Mouse (Mus musculus) frontal cortex, postnatal 10 days (tissue): ENCODE results near the gene Eif2ak1.

Experiments
- DNase-seq, 2 experiments: peaks; one replicate each; pipeline ENCODE4 v3.0.0; 2022; ENCODE audit warnings: low spot score in 2 of 2, mixed read lengths in 1 of 2

Gene Eif2ak1

GRCm38 (mm10) chr5:143902111-143902510 lies 84.5 kb downstream of the Eif2ak1 start:
- DNase-seq = peak; percentile 33 to 35

- DNase-seq = no peak
Observed at GRCm38 (mm10) chr5:143903813-143904212, 86.2 kb downstream of the Eif2ak1 start.

GRCm38 (mm10) chr5:143906429-143906828 lies 88.8 kb downstream of the Eif2ak1 start:
- no peak for DNase-seq

- DNase-seq = no peak
Observed at GRCm38 (mm10) chr5:143908926-143909325, 91.3 kb downstream of the Eif2ak1 start.

- peak; percentile 96 to 97 for DNase-seq
Observed at GRCm38 (mm10) chr5:143909417-143910400, 92.1 kb downstream of the Eif2ak1 start, which contains the start of the genes Aimp2 and Pms2. Gene Aimp2, minus strand, starts transcription at chr5:143909847. Gene Pms2, plus strand, starts transcription at chr5:143909964.

- DNase-seq = no peak
Observed at GRCm38 (mm10) chr5:143916221-143916620, 98.6 kb downstream of the Eif2ak1 start.

- no peak for DNase-seq
Observed at GRCm38 (mm10) chr5:143917418-143917817, 99.8 kb downstream of the Eif2ak1 start.

- no peak for DNase-seq
Observed at GRCm38 (mm10) chr5:143918120-143918519, 100.5 kb downstream of the Eif2ak1 start.

GRCm38 (mm10) chr5:143924781-143925452 lies 107.3 kb downstream of the Eif2ak1 start:
- no peak for DNase-seq

- DNase-seq = no peak
Observed at GRCm38 (mm10) chr5:143927875-143928274, 110.3 kb downstream of the Eif2ak1 start, which contains the start of gene Gm42421. Gene Gm42421, plus strand, starts transcription at chr5:143928175.

GRCm38 (mm10) chr5:143929291-143929690 lies 111.7 kb downstream of the Eif2ak1 start:
- DNase-seq = no peak

GRCm38 (mm10) chr5:143930656-143931055 lies 113.1 kb downstream of the Eif2ak1 start:
- DNase-seq = no peak

GRCm38 (mm10) chr5:143931863-143932580 lies 114.4 kb downstream of the Eif2ak1 start:
- DNase-seq = no peak

- DNase-seq = no peak
Observed at GRCm38 (mm10) chr5:143932831-143933230, 115.2 kb downstream of the Eif2ak1 start, which contains the start of gene Rsph10b. Gene Rsph10b, plus strand, starts transcription at chr5:143933035.

- DNase-seq = no peak
Observed at GRCm38 (mm10) chr5:143933414-143933813, 115.8 kb downstream of the Eif2ak1 start.

- DNase-seq = no peak
Observed at GRCm38 (mm10) chr5:143933875-143934274, 116.3 kb downstream of the Eif2ak1 start.

GRCm38 (mm10) chr5:143936156-143936555 lies 118.6 kb downstream of the Eif2ak1 start:
- no peak for DNase-seq

GRCm38 (mm10) chr5:143941588-143941987 lies 124.0 kb downstream of the Eif2ak1 start:
- DNase-seq = no peak

GRCm38 (mm10) chr5:143943231-143944125 lies 125.9 kb downstream of the Eif2ak1 start:
- DNase-seq = peak; percentile 58 to 79

GRCm38 (mm10) chr5:143948361-143948760 lies 130.8 kb downstream of the Eif2ak1 start:
- DNase-seq = no peak

GRCm38 (mm10) chr5:143950016-143950415 lies 132.4 kb downstream of the Eif2ak1 start:
- DNase-seq = no peak
